Mouse (Mus musculus): ENCODE results near the gene Syt12. TPM values are rescaled to one million over a fixed set of nuclear protein-coding genes. Genes with fewer than 3 reads are reported as not detected.

Syt12 gene
- polyA plus RNA-seq (2015; fragmentation: Nextera tagmentation; extraction: Ambion mirVana): 0.23 and 0.26 TPM in 2 replicates

DNA sequence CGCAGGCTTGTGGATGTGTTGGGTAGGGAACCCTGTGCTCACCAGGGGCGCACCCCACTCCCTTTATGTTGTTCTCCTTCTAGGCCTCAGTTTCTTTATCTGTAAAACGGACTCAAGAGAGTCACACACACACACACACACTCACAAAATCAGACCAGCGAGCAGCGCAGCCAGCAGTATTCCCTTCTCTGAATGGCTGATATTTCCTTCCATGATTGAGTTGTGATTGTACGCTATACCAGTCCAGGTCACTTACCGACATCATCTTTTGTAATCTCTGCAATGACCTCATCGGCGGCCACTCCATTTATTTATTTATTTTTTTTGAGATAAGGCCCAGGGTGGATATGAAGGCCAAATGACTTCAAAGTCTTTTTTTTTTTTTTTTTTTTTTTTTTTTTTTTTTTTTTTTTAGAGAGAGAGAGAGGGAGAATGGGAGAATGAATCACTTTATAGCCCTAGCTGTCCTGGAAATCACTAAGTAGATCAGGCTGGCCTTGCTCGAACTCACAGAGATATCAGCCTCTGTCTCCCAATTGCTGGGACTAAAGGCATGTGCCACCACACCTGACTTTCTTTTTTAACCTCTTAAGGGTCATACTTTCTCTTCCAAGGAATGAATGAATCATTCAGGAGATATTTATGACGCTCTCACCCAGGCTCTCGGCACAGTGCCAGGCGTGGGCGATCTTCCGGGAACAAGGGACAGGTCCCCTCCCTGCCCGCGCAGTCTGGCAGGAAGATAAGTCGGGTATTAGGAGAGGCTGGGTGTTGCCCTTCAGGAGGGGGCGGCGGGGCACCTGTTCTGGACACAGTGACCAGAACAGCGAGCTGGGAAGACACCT, at the start of gene Syt12:
Syt12 (minus strand) TSS at position 103 of the 845 bp plus-strand sequence.
- Histone ChIP-seq H3K36me3 (ENCODE audit: control insufficient read depth, insufficient read depth) (no peaks in the 10 kb centered on the region), H3K27ac (ENCODE audit: low read depth, low read length) (no peak within 1 kb of the TSS; the same call in 1 of the 2 replicates), H3K27me3 (replicated peaks; ENCODE audit: control insufficient read depth, insufficient read depth, low read length) (peaks cover 31% of the 10 kb centered on the region), H3K4me3 (ENCODE audit: low read depth, low read length) (peak within 1 kb of the TSS; percentile 41), H3K4me1 (replicated peaks; ENCODE audit: control insufficient read depth, insufficient read depth, low read length) (0 out of 2 replicates have a peak, but pooled peaks cover 4% of the 10 kb centered on the region), H3K4me2 (replicated peaks; ENCODE audit: low read depth) (peak within 1 kb of the TSS; percentile 76), H3K9me3 (ENCODE audit: control insufficient read depth) (no peaks in the 10 kb centered on the region), H3K9ac (ENCODE audit: low read depth, low read length) (peak within 1 kb of the TSS; percentile 54)
- TF ChIP-seq CTCF (IDR thresholded peaks at IDR 0.05; ENCODE audit: low read depth): no peak
- ATAC-seq: peak; percentile 86
- WGBS: 15% methylated on average over 21 of the region's 21 CpGs

DNA sequence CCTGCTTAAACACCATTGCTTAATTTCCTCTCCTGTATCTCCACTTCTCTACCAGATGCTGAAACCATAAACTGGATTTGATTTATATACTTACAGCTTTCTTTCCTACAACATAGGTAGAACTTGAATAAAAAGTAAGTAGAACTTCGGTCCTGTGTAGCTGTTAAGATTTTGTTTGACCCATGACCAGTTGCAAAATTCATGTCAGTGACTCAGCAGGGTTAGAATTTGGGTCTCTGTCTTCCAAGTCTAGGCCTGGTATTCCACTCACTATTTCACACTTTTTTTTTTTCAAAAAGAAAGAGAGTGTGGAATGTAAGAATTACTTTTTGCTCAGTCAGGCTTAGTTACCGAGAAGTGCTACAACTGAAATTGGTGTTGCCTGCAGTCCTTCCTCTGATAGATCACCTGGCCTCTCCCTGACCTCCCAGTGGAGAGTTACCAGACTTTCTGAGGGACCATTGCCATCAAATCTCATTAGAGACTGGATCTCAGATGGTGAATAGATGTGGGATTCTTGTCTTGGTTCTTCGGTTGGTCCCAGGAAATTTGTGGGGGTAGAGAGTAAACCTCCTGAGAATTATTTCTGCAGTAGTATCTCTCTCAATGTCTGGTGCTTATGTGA, 44.3 kb upstream of the Syt12 start:
- no peak for TF ChIP-seq CTCF (IDR thresholded peaks at IDR 0.05; ENCODE audit: low read depth)

DNA sequence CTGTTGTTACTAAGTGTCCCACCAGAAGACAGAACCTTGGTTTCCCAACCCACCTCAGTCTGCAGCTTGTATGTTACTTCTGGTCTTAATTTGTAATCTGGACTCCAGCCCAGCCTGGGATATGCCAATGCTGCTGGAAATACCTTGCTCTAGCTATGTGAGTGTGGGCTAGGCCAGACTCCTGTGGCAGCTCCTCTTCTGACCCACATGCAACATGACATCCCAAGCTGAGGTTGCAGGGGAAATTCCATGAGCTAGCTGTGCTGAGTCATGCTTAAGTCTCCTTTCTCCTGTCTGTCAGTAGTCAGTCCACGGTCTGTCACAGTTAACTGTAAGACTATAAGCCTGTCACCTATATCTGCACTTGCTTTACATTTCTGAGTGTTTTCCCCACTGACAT, 40.2 kb upstream of the Syt12 start:
- Histone ChIP-seq H3K9me3 (ENCODE audit: control insufficient read depth) (no peaks in the 10 kb centered on the region), H3K9ac (ENCODE audit: low read depth, low read length) (no peak overlapping the region), H3K4me3 (ENCODE audit: low read depth, low read length) (no peak overlapping the region), H3K4me2 (replicated peaks; ENCODE audit: low read depth) (no peak overlapping the region), H3K27ac (ENCODE audit: low read depth, low read length) (no peak overlapping the region), H3K36me3 (ENCODE audit: control insufficient read depth, insufficient read depth) (no peaks in the 10 kb centered on the region), H3K4me1 (replicated peaks; ENCODE audit: control insufficient read depth, insufficient read depth, low read length) (no peaks in the 10 kb centered on the region), H3K27me3 (replicated peaks; ENCODE audit: control insufficient read depth, insufficient read depth, low read length) (no peaks in the 10 kb centered on the region)
- WGBS: 56% methylated on average over 1 of the region's 1 CpGs
- TF ChIP-seq CTCF (IDR thresholded peaks at IDR 0.05; ENCODE audit: low read depth): no peak
- no peak for ATAC-seq

More for the DNA sequence above, 44.3 kb upstream of the Syt12 start:
- H3K27me3 ChIP-seq (replicated peaks; ENCODE audit: control insufficient read depth, insufficient read depth, low read length): no peaks in the 10 kb centered on the region
- no peaks in the 10 kb centered on the region for H3K4me1 ChIP-seq (replicated peaks; ENCODE audit: control insufficient read depth, insufficient read depth, low read length)
- ATAC-seq: no peak
- no peak overlapping the region for H3K4me2 ChIP-seq (replicated peaks; ENCODE audit: low read depth)
- H3K36me3 ChIP-seq (ENCODE audit: control insufficient read depth, insufficient read depth): no peaks in the 10 kb centered on the region
- 90% methylated on average over 3 of the region's 3 CpGs for WGBS
- no peak overlapping the region for H3K4me3 ChIP-seq (ENCODE audit: low read depth, low read length)
- H3K9me3 ChIP-seq (ENCODE audit: control insufficient read depth): no peaks in the 10 kb centered on the region
- H3K9ac ChIP-seq (ENCODE audit: low read depth, low read length): no peak overlapping the region
- H3K27ac ChIP-seq (ENCODE audit: low read depth, low read length): no peak overlapping the region

DNA sequence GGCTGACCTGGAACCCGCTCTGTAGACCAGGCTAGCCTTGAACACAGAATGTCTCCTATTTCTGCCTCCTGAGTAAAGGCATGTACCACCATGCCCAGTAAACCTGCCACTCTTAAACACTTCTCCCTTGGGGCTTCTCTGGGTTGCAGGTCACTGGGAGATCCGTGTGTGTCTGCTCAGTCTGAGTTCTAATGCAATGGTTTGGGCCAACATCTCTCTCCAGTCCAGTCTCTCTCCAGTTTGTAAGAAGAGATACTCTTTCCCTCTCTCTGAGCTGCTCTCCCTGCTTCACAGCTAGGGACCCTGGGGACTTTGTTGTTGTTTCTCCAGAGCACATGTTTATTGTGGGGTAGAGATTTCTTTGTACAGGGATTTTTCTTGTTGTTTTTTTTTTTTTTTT, 39.0 kb upstream of the Syt12 start:
- WGBS: 68% methylated on average over 2 of the region's 2 CpGs
- no peaks in the 10 kb centered on the region for H3K36me3 ChIP-seq (ENCODE audit: control insufficient read depth, insufficient read depth)
- no peak for TF ChIP-seq CTCF (IDR thresholded peaks at IDR 0.05; ENCODE audit: low read depth)
- no peak overlapping the region for H3K27ac ChIP-seq (ENCODE audit: low read depth, low read length)
- no peak overlapping the region for H3K4me2 ChIP-seq (replicated peaks; ENCODE audit: low read depth)
- H3K27me3 ChIP-seq (replicated peaks; ENCODE audit: control insufficient read depth, insufficient read depth, low read length): no peaks in the 10 kb centered on the region; the same call in 1 of the 2 replicates
- no peak for ATAC-seq
- H3K4me3 ChIP-seq (ENCODE audit: low read depth, low read length): no peak overlapping the region
- no peak overlapping the region for H3K9ac ChIP-seq (ENCODE audit: low read depth, low read length)
- H3K9me3 ChIP-seq (ENCODE audit: control insufficient read depth): no peaks in the 10 kb centered on the region
- H3K4me1 ChIP-seq (replicated peaks; ENCODE audit: control insufficient read depth, insufficient read depth, low read length): no peaks in the 10 kb centered on the region

DNA sequence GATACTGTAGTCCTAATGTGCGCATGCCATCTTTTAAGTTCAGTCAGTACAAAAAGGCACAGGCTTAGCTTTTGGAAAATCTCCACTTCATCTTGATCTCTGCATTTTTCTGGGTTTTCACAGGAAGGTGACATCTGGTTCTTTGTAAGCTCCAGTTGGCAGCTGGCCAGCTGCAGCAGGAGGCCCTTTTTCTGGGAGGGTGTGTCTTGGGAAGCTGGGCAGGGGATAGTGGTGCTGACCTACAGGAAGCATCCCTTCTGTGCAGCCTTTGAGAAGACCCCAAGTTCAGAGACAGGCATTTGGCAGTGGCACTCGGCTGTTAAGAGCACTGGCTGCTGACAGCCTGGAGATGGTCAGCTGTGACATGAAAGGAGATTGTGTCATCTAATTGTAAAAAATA, 38.5 kb upstream of the Syt12 start:
- WGBS: 59% methylated on average over 2 of the region's 2 CpGs
- Histone ChIP-seq H3K9ac (ENCODE audit: low read depth, low read length) (no peak overlapping the region), H3K36me3 (ENCODE audit: control insufficient read depth, insufficient read depth) (no peaks in the 10 kb centered on the region), H3K27me3 (replicated peaks; ENCODE audit: control insufficient read depth, insufficient read depth, low read length) (no peaks in the 10 kb centered on the region; the same call in 1 of the 2 replicates), H3K27ac (ENCODE audit: low read depth, low read length) (no peak overlapping the region), H3K4me1 (replicated peaks; ENCODE audit: control insufficient read depth, insufficient read depth, low read length) (no peaks in the 10 kb centered on the region), H3K4me2 (replicated peaks; ENCODE audit: low read depth) (no peak overlapping the region), H3K9me3 (ENCODE audit: control insufficient read depth) (no peaks in the 10 kb centered on the region), H3K4me3 (ENCODE audit: low read depth, low read length) (no peak overlapping the region)
- ATAC-seq: 0 out of 2 replicates have a peak, but pooled peaks have one; percentile 36
- no peak for TF ChIP-seq CTCF (IDR thresholded peaks at IDR 0.05; ENCODE audit: low read depth)

DNA sequence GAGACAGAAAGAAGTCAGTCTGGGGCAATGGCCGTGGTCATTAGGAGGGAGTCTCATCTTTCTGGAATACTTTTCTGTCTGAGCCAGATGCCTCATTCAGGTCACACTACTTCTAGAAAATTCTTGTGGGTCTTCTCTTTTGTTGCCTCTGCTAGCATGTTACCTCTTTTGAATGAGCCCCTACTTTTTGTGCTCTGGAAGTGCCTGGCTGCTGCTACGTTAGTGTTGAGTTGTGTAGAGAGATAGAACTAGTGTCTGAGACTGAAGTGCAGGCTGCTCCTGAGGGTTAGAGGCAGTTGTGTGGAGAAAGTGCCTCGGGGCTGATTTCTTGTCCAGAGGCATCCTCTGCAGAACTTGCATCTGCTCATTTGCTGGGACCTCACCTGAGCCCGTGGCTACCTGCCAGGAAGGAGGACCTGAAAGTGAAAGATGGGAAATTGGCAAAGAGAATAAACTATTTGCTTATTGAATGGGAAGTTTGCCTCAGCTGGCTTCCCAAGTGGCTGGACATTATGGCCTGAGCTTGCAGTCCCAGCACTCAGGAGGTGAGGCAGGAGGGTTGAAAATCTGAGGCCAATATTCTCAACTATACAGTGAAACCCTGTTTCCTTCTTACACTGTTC, 36.1 kb upstream of the Syt12 start:
- Histone ChIP-seq H3K4me3 (ENCODE audit: low read depth, low read length) (no peak overlapping the region), H3K4me1 (replicated peaks; ENCODE audit: control insufficient read depth, insufficient read depth, low read length) (no peaks in the 10 kb centered on the region), H3K9ac (ENCODE audit: low read depth, low read length) (no peak overlapping the region), H3K36me3 (ENCODE audit: control insufficient read depth, insufficient read depth) (no peaks in the 10 kb centered on the region), H3K4me2 (replicated peaks; ENCODE audit: low read depth) (no peak overlapping the region), H3K27me3 (replicated peaks; ENCODE audit: control insufficient read depth, insufficient read depth, low read length) (no peaks in the 10 kb centered on the region; the same call in 1 of the 2 replicates), H3K9me3 (ENCODE audit: control insufficient read depth) (no peaks in the 10 kb centered on the region), H3K27ac (ENCODE audit: low read depth, low read length) (no peak overlapping the region)
- ATAC-seq: no peak
- 65% methylated on average over 4 of the region's 4 CpGs for WGBS
- no peak for TF ChIP-seq CTCF (IDR thresholded peaks at IDR 0.05; ENCODE audit: low read depth)

Measured in intestine, postnatal 0 days (tissue).